Mouse (Mus musculus) lung, adult 2 months (tissue): Measurements from ENCODE around the gene Camta1.

Source experiments
- CTCF ChIP-seq: fragments of 200-500 bp; IDR thresholded peaks from 2 replicates; pipeline ENCODE4 v1.5.1; 2011; ENCODE audit warnings: mild to moderate bottlenecking, low read length, control low read depth; ENCODE audit not compliant: insufficient read depth
- POLR2A ChIP-seq: fragments of 200-500 bp; IDR thresholded peaks from 2 replicates; pipeline ENCODE4 v1.6.1; 2011; ENCODE audit warnings: low read depth, mild to moderate bottlenecking, control low read depth, low read length, borderline replicate concordance; ENCODE audit errors: extremely low read depth

- TF ChIP-seq POLR2A, result no peak
- TF ChIP-seq CTCF, result no peak
Measured at GRCm38 (mm10) chr4:151900735-151901134, 39.1 kb upstream of the Camta1 start.
